Mouse (Mus musculus) midbrain, embryonic 14.5 days (tissue): ENCODE results near the gene Agpat3. TPM values are rescaled to one million over a fixed set of nuclear protein-coding genes. Genes with fewer than 3 reads are reported as not detected.

ENCODE experiments used
- ATAC-seq: fragments of 200-750 bp; cut with Nextera tagmentation; 2 replicates; pipeline ENCODE4 v1.8.0; 2017; ENCODE audit warnings: moderate number of reproducible peaks, moderate library complexity; ENCODE audit not compliant: low FRiP score, low TSS enrichment
- DNase-seq: peaks from one replicate; pipeline ENCODE4 v3.0.0-alpha.2; 2015
- H3K27ac ChIP-seq: fragments of 300-500 bp; sonication (generic); replicated peaks from 2 replicates; pipeline ENCODE4 v1.5.1; 2014; ENCODE audit warnings: mild to moderate bottlenecking, low read depth, low read length, moderate library complexity
- H3K27me3 ChIP-seq: fragments of 300-500 bp; sonication (generic); 2 replicates; pipeline ENCODE4 v1.6.1; 2014; ENCODE audit warnings: low read length, control low read depth, mixed read lengths; ENCODE audit not compliant: control insufficient read depth, insufficient read depth
- H3K36me3 ChIP-seq: fragments of 300-500 bp; sonication (generic); 2 replicates; pipeline ENCODE4 v1.6.1; 2014; ENCODE audit warnings: low read length, control low read depth; ENCODE audit not compliant: control insufficient read depth, insufficient read depth
- H3K4me1 ChIP-seq: fragments of 300-500 bp; sonication (generic); 2 replicates; pipeline ENCODE4 v1.6.1; 2014; ENCODE audit warnings: mild to moderate bottlenecking, antibody characterized with exemption, low read length, control low read depth; ENCODE audit not compliant: control insufficient read depth, insufficient read depth
- H3K4me2 ChIP-seq: fragments of 300-500 bp; sonication (generic); 2 replicates; pipeline ENCODE4 v1.6.1; 2014; ENCODE audit warnings: mild to moderate bottlenecking, low read length, moderate library complexity
- H3K4me3 ChIP-seq: fragments of 300-500 bp; sonication (generic); replicated peaks from 2 replicates; pipeline ENCODE4 v1.5.1; 2014; ENCODE audit warnings: low read depth, low read length
- H3K9ac ChIP-seq: fragments of 300-500 bp; sonication (generic); replicated peaks from 2 replicates; pipeline ENCODE4 v1.6.1; 2014; ENCODE audit warnings: mild to moderate bottlenecking, low read length, moderate library complexity
- H3K9me3 ChIP-seq: fragments of 300-500 bp; sonication (generic); 2 replicates; pipeline ENCODE4 v1.6.1; 2016; ENCODE audit warnings: low read length, control low read depth, mixed read lengths; ENCODE audit not compliant: control insufficient read depth
- WGBS: fragments of 180-500 bp; shearing (Covaris S2); extraction: QIAGEN DNeasy Blood & Tissue Kit; methylation state at CpG from one replicate; pipeline ENCODE4 v1.1.7; 2014; 5-methylcytosine and 5-hydroxymethylcytosine counted together
- polyA plus RNA-seq: library from polyadenylated mRNA; unstranded; fragments of >200 nt; fragmentation: Nextera tagmentation; extraction: Ambion mirVana; gene quantifications from 2 replicates; pipeline ENCODE4 v1.2.1, GENCODE M21; 2014

Agpat3 gene
- polyA plus RNA-seq, 1 experiment from 2014 or later, result 61.4 TPM

GRCm38 (mm10) chr10:78298651-78299644 lies 53.3 kb downstream of the Agpat3 start:
- Histone ChIP-seq H3K27ac (no peak overlapping the region), H3K4me3 (no peak overlapping the region), H3K4me1 (no peaks in the 10 kb centered on the region), H3K4me2 (no peak overlapping the region), H3K36me3 (no peaks in the 10 kb centered on the region), H3K27me3 (no peaks in the 10 kb centered on the region), H3K9me3 (no peaks in the 10 kb centered on the region), H3K9ac (no peak overlapping the region)
- DNase-seq (no peak), ATAC-seq (no peak)
- 93% methylated on average over 8 of the region's 8 CpGs for whole genome bisulfite sequencing

DNA sequence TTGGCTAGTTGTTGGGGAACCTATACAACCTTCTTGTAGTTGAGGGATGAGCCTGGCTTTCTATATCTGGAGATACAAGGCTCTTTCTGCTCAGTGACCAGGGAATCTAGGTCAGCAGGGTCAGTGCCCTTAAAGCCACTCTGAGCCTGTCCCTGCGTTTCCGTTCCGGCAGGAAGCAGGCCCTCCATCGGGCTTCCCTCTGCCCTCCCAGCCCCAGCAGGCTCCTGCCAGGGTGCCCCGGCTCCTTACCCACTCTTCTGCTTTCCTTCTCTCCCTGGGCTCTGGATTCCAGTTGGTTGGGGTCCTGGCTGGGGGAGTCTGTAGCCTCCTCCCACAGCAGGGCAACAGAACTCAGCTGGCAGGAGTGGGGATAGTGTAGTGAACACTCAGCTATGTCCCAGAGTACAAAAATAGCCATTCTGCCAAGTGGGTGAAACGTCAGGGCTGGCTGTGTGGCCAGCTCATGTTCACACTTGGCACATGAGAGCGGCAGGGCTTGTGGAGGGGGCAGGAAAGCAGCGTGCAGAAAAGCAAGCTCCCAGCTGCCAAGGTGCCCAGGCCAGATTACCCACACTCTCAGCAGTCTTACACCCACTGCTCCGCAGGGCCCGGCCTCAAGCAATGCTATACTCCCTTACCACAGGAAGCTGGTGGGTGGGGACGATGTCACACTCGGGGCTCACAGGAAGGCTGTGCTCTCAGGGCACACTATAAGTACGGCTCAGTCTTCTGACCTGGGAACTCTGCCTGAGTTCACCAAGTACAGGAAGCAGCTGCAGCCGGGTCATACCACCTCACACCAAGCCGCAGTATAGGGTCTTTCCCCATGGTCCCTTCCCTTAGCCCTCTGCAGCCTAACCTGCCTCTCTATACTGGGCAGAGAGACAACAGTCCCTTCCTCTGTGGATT lies 54.5 kb downstream of the Agpat3 start:
- 80% methylated on average over 15 of the region's 15 CpGs for WGBS
- ATAC-seq, result no peak
- Histone ChIP-seq H3K4me1 (no peaks in the 10 kb centered on the region), H3K27me3 (no peaks in the 10 kb centered on the region), H3K4me2 (no peak overlapping the region), H3K36me3 (no peaks in the 10 kb centered on the region), H3K9ac (no peak overlapping the region), H3K9me3 (no peaks in the 10 kb centered on the region), H3K4me3 (no peak overlapping the region), H3K27ac (no peak overlapping the region)
- peak; percentile 16 for DNase-seq

- no peak overlapping the region for H3K4me2 ChIP-seq
- no peak overlapping the region for H3K4me3 ChIP-seq
- ATAC-seq, result 0 out of 2 replicates have a peak, but pooled peaks have one; percentile 8
- DNase-seq, result no peak
- H3K27me3 ChIP-seq, result no peaks in the 10 kb centered on the region
- no peaks in the 10 kb centered on the region for H3K9me3 ChIP-seq
- WGBS, result 86% methylated on average over 4 of the region's 4 CpGs
- H3K4me1 ChIP-seq, result no peaks in the 10 kb centered on the region
- no peak overlapping the region for H3K27ac ChIP-seq
- no peaks in the 10 kb centered on the region for H3K36me3 ChIP-seq
- no peak overlapping the region for H3K9ac ChIP-seq
Observed at GRCm38 (mm10) chr10:78296980-78297379, 55.3 kb downstream of the Agpat3 start.

GRCm38 (mm10) chr10:78296371-78296770 lies 55.9 kb downstream of the Agpat3 start:
- no peaks in the 10 kb centered on the region for H3K9me3 ChIP-seq
- DNase-seq, result no peak
- H3K27ac ChIP-seq, result no peak overlapping the region
- H3K4me1 ChIP-seq, result no peaks in the 10 kb centered on the region
- WGBS, result 94% methylated on average over 5 of the region's 5 CpGs
- no peak overlapping the region for H3K9ac ChIP-seq
- no peaks in the 10 kb centered on the region for H3K27me3 ChIP-seq
- H3K4me2 ChIP-seq, result no peak overlapping the region
- no peak overlapping the region for H3K4me3 ChIP-seq
- ATAC-seq, result no peak
- H3K36me3 ChIP-seq, result no peaks in the 10 kb centered on the region

DNA sequence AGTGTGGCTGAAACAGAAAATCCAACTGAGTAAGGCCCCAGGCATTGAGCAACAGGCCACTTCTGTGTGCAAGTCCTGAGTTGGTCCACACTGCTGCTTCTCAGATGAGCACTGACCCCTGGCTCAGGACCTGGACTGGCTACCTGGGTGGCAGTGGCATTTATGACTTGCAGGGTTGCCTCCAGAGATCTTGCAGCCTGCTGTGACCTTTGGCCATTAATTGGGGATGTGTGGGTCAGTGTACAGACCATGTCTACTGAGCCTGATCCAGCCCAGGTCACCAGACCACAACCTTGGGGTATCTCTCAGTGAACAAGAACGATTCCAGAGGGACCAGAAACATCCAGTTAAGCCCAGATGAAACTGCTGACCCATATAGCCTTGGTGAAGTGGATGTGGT lies 58.7 kb downstream of the Agpat3 start:
- 82% methylated on average over 1 of the region's 1 CpGs for WGBS
- Histone ChIP-seq H3K4me1 (no peaks in the 10 kb centered on the region), H3K36me3 (no peaks in the 10 kb centered on the region), H3K27me3 (no peaks in the 10 kb centered on the region), H3K4me3 (no peak overlapping the region), H3K4me2 (no peak overlapping the region), H3K9ac (no peak overlapping the region), H3K9me3 (no peaks in the 10 kb centered on the region), H3K27ac (no peak overlapping the region)
- DNase-seq (no peak), ATAC-seq (no peak)

- no peaks in the 10 kb centered on the region for H3K27me3 ChIP-seq
- peaks cover 6% of the 10 kb centered on the region for H3K36me3 ChIP-seq
- no peaks in the 10 kb centered on the region for H3K4me1 ChIP-seq
- 97% methylated on average over 5 of the region's 5 CpGs for WGBS
- ATAC-seq (no peak), DNase-seq (no peak)
- no peak overlapping the region for H3K27ac ChIP-seq
- no peaks in the 10 kb centered on the region for H3K9me3 ChIP-seq
- no peak overlapping the region for H3K9ac ChIP-seq
- H3K4me2 ChIP-seq, result no peak overlapping the region
- no peak overlapping the region for H3K4me3 ChIP-seq
Observed at GRCm38 (mm10) chr10:78292381-78292780, 59.9 kb downstream of the Agpat3 start.

DNA sequence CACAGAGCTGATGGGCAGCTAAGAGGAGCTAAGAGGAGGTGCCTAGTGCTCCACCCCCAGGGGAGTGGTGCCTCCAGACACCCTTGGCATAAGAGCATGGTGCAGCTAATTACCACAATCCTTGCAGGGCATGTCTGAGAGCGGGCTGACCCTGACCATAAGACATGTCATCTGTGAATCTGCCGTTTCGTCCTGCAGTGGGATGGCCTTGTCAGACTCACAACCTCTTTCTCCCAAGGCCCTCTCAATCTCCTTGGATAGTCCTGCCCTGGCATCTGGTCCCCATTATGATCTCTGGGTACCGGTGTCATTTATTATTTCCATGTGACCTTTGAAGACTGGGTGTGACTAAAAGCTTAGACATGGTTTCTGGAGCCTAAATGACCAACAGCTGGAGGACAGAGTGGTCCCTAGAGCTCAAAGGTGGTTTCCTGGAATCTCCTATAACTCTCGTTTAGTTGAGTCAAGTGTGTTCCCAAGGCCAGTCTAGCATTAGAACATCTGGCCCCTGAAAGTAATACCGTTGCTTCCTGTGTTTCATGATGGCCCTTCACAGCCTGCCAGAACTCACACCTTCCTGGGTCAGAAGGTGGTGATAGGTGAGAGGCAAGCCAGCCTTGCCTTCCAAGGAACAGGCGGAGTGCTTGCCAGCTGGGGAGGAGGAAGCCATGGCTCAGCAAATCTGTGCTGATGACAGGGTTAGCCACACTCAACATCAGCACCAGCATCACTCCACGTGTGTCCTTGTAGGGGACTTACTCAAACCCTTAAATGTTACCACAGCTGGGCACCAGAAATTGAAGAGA lies 61.4 kb downstream of the Agpat3 start:
- H3K9ac ChIP-seq, result no peak overlapping the region
- no peak overlapping the region for H3K4me2 ChIP-seq
- WGBS, result 95% methylated on average over 8 of the region's 8 CpGs
- no peak for DNase-seq
- no peaks in the 10 kb centered on the region for H3K27me3 ChIP-seq
- H3K4me1 ChIP-seq, result no peaks in the 10 kb centered on the region
- no peak overlapping the region for H3K27ac ChIP-seq
- ATAC-seq, result no peak
- H3K9me3 ChIP-seq, result no peaks in the 10 kb centered on the region
- no peak overlapping the region for H3K4me3 ChIP-seq
- H3K36me3 ChIP-seq, result peaks cover 20% of the 10 kb centered on the region

GRCm38 (mm10) chr10:78288896-78289295 lies 63.4 kb downstream of the Agpat3 start:
- no peak overlapping the region for H3K4me2 ChIP-seq
- H3K9me3 ChIP-seq, result no peaks in the 10 kb centered on the region
- WGBS, result 91% methylated on average over 4 of the region's 4 CpGs
- no peak for DNase-seq
- no peak for ATAC-seq
- no peak overlapping the region for H3K9ac ChIP-seq
- H3K36me3 ChIP-seq, result peaks cover 38% of the 10 kb centered on the region
- H3K27me3 ChIP-seq, result no peaks in the 10 kb centered on the region
- no peaks in the 10 kb centered on the region for H3K4me1 ChIP-seq
- no peak overlapping the region for H3K27ac ChIP-seq
- no peak overlapping the region for H3K4me3 ChIP-seq
